Mouse (Mus musculus) bone marrow, adult 2 months (tissue): ENCODE measurements around the gene Slc46a3.

Experiments used
- CTCF ChIP-seq: fragments of 200-500 bp; IDR thresholded peaks from 2 replicates; pipeline ENCODE4 v1.5.1; 2011; ENCODE audit warnings: low read length, control low read depth; ENCODE audit not compliant: control insufficient read depth, insufficient read depth
- POLR2A ChIP-seq: fragments of 200-500 bp; IDR thresholded peaks from 2 replicates; pipeline ENCODE4 v1.6.1; 2011; ENCODE audit warnings: low read depth, mild to moderate bottlenecking, control low read depth, low read length, borderline replicate concordance; ENCODE audit not compliant: control insufficient read depth

GRCm38 (mm10) chr5:147847361-147847760 is 47.3 kb downstream of the Slc46a3 start:
- TF ChIP-seq POLR2A, result no peak
- no peak for TF ChIP-seq CTCF
